Mouse (Mus musculus): ENCODE data around the gene Dgkh. TPM values are rescaled to one million over a fixed set of nuclear protein-coding genes. Genes with fewer than 3 reads are reported as not detected.
A peak's percentile ranks its signal among the peaks of the same experiment; 100 is the strongest.

The Dgkh gene
- polyA plus RNA-seq, 1 experiment from 2014 or later, result 1.2 TPM

DNA sequence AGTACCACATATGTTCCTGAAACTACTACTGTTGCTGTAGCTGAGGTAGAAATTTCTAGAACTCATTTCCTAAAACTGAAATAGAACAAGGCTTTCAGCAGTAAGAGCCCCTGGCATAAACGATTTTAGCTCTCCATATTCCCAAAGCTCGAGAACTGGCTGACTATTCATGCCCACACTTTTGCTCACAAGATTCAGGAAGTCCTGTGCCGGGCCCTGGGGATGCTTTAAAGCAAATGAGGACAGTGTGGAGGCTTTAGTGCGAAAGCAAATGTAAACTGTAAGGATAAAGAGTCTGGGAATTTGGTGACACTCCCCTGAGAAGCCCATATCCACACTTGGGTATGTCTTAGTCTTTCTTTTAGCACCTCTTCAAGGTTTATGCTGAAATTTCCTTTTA is 40.0 kb downstream of the Dgkh start:
- H3K4me2 ChIP-seq, result no peak overlapping the region
- H3K27ac ChIP-seq (ENCODE audit: low read depth, low read length), result no peak overlapping the region
- H3K27me3 ChIP-seq (replicated peaks; ENCODE audit: control insufficient read depth, insufficient read depth, low read length), result no peaks in the 10 kb centered on the region
- WGBS, result 63% methylated on average over 4 of the region's 4 CpGs
- ATAC-seq (replicated peaks; ENCODE audit: low FRiP score), result no peak
- no peaks in the 10 kb centered on the region for H3K9me3 ChIP-seq (ENCODE audit: control insufficient read depth, low read length)
- H3K4me3 ChIP-seq (ENCODE audit: low read depth, low read length), result no peak overlapping the region
- no peak overlapping the region for H3K9ac ChIP-seq (ENCODE audit: low read depth, low read length)
- no peaks in the 10 kb centered on the region for H3K4me1 ChIP-seq (replicated peaks; ENCODE audit: control insufficient read depth, insufficient read depth, low read length)
- no peaks in the 10 kb centered on the region for H3K36me3 ChIP-seq (ENCODE audit: control insufficient read depth, insufficient read depth, low read length)
- no peak for DNase-seq (ENCODE audit: low spot score)

DNA sequence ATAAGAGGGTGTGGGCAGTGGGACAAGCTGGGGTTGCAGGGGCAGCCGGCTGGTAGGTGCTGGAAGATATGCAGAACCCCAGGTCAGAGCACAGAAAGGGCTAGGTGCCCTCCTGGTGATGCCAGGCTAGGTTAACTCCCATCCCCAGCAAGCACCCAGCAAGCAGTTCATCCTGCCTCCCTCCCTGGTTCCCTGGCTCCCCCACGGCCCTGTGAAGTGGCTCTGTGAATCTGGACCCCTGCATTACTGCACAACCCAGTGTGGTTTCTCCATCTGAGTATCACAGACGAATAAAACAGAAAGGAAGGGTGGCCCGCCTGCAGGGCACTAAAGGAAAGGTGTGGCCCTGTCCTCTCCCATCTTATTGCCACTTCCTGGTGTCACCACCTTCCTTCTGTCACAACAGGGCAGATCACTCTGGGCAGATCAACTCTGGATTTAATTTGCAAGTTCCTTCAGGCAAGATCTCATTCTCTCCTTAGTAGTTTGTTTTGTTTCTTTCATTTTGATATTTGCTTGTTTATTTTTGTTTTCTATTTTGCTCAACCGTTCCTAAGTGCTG is 40.6 kb downstream of the Dgkh start:
- WGBS, result 52% methylated on average over 5 of the region's 5 CpGs

DNA sequence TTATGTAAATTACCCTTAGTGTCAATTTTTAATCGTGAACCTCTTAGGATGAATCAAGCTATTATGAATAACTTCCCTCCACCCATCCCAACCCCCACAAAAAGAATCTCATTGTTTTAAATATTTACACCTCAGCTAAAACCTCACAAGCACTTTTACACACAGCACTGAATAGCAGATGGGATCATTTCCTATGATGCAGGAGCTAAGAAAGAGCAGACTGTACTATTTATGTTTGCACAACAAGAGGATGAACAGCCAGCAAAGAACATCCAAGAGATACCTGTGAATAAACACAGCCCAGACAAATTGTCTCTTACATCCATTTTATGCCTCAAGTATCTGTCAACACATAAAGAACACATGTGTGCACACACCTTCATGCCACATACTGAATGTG is 41.7 kb downstream of the Dgkh start:
- Histone ChIP-seq H3K4me1 (replicated peaks; ENCODE audit: control insufficient read depth, insufficient read depth, low read length) (no peaks in the 10 kb centered on the region), H3K9me3 (ENCODE audit: control insufficient read depth, low read length) (no peaks in the 10 kb centered on the region), H3K4me3 (ENCODE audit: low read depth, low read length) (no peak overlapping the region), H3K27me3 (replicated peaks; ENCODE audit: control insufficient read depth, insufficient read depth, low read length) (no peaks in the 10 kb centered on the region), H3K27ac (ENCODE audit: low read depth, low read length) (no peak overlapping the region), H3K9ac (ENCODE audit: low read depth, low read length) (no peak overlapping the region), H3K4me2 (no peak overlapping the region), H3K36me3 (ENCODE audit: control insufficient read depth, insufficient read depth, low read length) (no peaks in the 10 kb centered on the region)
- no peak for DNase-seq (ENCODE audit: low spot score)
- 79% methylated on average over 1 of the region's 1 CpGs for WGBS
- no peak for ATAC-seq (replicated peaks; ENCODE audit: low FRiP score)

More for the DNA sequence above, 40.6 kb downstream of the Dgkh start:
- Histone ChIP-seq H3K27ac (ENCODE audit: low read depth, low read length) (no peak overlapping the region), H3K4me3 (ENCODE audit: low read depth, low read length) (no peak overlapping the region), H3K9ac (ENCODE audit: low read depth, low read length) (no peak overlapping the region), H3K27me3 (replicated peaks; ENCODE audit: control insufficient read depth, insufficient read depth, low read length) (no peaks in the 10 kb centered on the region), H3K9me3 (ENCODE audit: control insufficient read depth, low read length) (no peaks in the 10 kb centered on the region), H3K36me3 (ENCODE audit: control insufficient read depth, insufficient read depth, low read length) (no peaks in the 10 kb centered on the region), H3K4me2 (no peak overlapping the region), H3K4me1 (replicated peaks; ENCODE audit: control insufficient read depth, insufficient read depth, low read length) (no peaks in the 10 kb centered on the region)
- peak; percentile 25 for DNase-seq (ENCODE audit: low spot score)
- ATAC-seq (replicated peaks; ENCODE audit: low FRiP score), result no peak

DNA sequence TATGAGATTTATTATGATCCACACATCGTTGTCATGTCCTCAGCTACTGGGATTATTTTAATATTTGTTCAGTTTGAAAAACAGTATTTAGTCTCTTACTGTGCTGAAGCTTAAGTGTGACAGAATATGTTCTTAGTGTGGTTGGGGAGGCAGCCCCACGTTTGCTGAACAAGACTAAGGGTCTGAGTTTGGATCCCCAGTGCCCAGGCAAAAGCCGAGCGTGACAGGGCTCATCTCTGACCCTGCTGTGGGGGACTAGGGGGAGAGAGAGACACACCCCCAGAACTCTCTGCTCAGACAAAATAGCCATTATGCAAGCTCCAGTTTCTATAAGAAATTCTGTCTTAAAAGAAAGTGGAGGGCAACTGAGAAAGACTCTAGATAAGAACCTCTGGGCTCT is 42.2 kb downstream of the Dgkh start:
- ATAC-seq (replicated peaks; ENCODE audit: low FRiP score) (no peak), DNase-seq (ENCODE audit: low spot score) (no peak)
- Histone ChIP-seq H3K9ac (ENCODE audit: low read depth, low read length) (no peak overlapping the region), H3K36me3 (ENCODE audit: control insufficient read depth, insufficient read depth, low read length) (no peaks in the 10 kb centered on the region), H3K4me1 (replicated peaks; ENCODE audit: control insufficient read depth, insufficient read depth, low read length) (no peaks in the 10 kb centered on the region), H3K27ac (ENCODE audit: low read depth, low read length) (no peak overlapping the region), H3K4me2 (no peak overlapping the region), H3K4me3 (ENCODE audit: low read depth, low read length) (no peak overlapping the region), H3K9me3 (ENCODE audit: control insufficient read depth, low read length) (no peaks in the 10 kb centered on the region), H3K27me3 (replicated peaks; ENCODE audit: control insufficient read depth, insufficient read depth, low read length) (no peaks in the 10 kb centered on the region)
- WGBS, result 84% methylated on average over 4 of the region's 4 CpGs

DNA sequence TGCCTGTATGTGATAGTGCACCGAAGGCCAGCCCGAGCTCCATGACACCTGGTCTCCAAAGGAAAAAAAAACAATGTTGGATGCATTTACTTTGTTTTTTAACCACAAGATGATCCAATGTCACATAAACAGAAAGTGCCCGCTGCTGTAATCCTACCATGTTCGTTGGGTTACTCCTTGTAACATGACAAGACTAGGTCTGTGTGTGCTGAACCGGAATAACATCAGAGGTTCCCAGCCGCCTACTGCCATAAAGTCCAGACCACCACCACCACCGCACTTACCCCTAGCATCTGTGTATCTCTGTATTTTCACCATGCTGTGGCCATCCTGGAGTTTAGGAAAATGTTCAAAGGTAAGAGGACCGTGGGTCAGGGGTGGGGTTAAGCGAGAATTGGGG is 42.6 kb downstream of the Dgkh start:
- no peak overlapping the region for H3K9ac ChIP-seq (ENCODE audit: low read depth, low read length)
- no peaks in the 10 kb centered on the region for H3K27me3 ChIP-seq (replicated peaks; ENCODE audit: control insufficient read depth, insufficient read depth, low read length)
- no peak overlapping the region for H3K27ac ChIP-seq (ENCODE audit: low read depth, low read length)
- H3K9me3 ChIP-seq (ENCODE audit: control insufficient read depth, low read length), result no peaks in the 10 kb centered on the region
- H3K4me3 ChIP-seq (ENCODE audit: low read depth, low read length), result no peak overlapping the region
- 91% methylated on average over 9 of the region's 9 CpGs for WGBS
- no peaks in the 10 kb centered on the region for H3K4me1 ChIP-seq (replicated peaks; ENCODE audit: control insufficient read depth, insufficient read depth, low read length)
- no peak overlapping the region for H3K4me2 ChIP-seq
- DNase-seq (ENCODE audit: low spot score), result peak; percentile 23
- no peaks in the 10 kb centered on the region for H3K36me3 ChIP-seq (ENCODE audit: control insufficient read depth, insufficient read depth, low read length)
- ATAC-seq (replicated peaks; ENCODE audit: low FRiP score), result no peak

DNA sequence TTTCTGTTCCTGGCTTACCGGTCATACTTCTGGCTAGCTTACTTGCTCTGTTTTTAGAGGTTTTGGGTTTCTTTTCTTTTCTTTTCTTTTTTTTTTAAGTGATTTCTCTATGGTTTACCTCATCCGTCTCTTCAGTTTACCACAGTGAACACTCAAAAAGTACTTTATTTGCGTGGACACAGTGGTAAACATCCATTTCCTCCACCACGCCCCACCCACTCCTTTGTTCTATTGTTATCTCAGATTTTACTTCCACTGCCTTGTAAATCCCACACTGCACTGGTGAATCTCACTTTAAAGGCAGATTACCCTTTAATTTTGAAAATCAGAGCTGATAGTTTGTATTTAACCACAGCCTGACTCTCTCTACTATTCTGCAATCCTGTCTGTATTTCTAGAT is 44.9 kb downstream of the Dgkh start:
- 62% methylated on average over 4 of the region's 4 CpGs for WGBS
- H3K4me1 ChIP-seq (replicated peaks; ENCODE audit: control insufficient read depth, insufficient read depth, low read length), result peaks cover 4% of the 10 kb centered on the region
- DNase-seq (ENCODE audit: low spot score) (no peak), ATAC-seq (replicated peaks; ENCODE audit: low FRiP score) (no peak)
- H3K9ac ChIP-seq (ENCODE audit: low read depth, low read length), result no peak overlapping the region
- no peaks in the 10 kb centered on the region for H3K27me3 ChIP-seq (replicated peaks; ENCODE audit: control insufficient read depth, insufficient read depth, low read length)
- no peak overlapping the region for H3K27ac ChIP-seq (ENCODE audit: low read depth, low read length)
- no peaks in the 10 kb centered on the region for H3K36me3 ChIP-seq (ENCODE audit: control insufficient read depth, insufficient read depth, low read length)
- H3K4me3 ChIP-seq (ENCODE audit: low read depth, low read length), result no peak overlapping the region
- no peaks in the 10 kb centered on the region for H3K9me3 ChIP-seq (ENCODE audit: control insufficient read depth, low read length)
- H3K4me2 ChIP-seq, result no peak overlapping the region

DNA sequence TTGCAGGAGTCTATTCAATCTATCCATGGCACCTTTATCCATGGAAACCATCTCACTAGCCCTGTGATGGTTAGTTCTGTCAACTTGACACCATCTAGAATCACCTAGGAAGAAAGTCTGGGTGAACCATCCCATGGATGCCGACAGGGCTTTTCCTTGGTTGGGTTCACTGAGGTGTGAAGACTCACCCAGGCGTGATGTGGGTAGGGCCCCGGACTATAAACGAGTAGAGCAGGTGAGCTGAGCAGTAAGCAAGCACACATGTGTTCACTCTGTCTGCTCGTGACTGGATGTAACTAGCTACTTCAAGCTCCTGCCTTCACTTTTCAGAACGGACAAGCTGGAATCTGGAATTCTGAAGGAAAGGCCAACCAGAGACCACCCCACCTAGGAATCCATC is 45.9 kb downstream of the Dgkh start:
- ATAC-seq (replicated peaks; ENCODE audit: low FRiP score) (no peak), DNase-seq (ENCODE audit: low spot score) (no peak)
- Histone ChIP-seq H3K4me2 (no peak overlapping the region), H3K36me3 (ENCODE audit: control insufficient read depth, insufficient read depth, low read length) (no peaks in the 10 kb centered on the region), H3K27me3 (replicated peaks; ENCODE audit: control insufficient read depth, insufficient read depth, low read length) (no peaks in the 10 kb centered on the region), H3K4me1 (replicated peaks; ENCODE audit: control insufficient read depth, insufficient read depth, low read length) (peaks cover 4% of the 10 kb centered on the region), H3K27ac (ENCODE audit: low read depth, low read length) (no peak overlapping the region), H3K9me3 (ENCODE audit: control insufficient read depth, low read length) (no peaks in the 10 kb centered on the region), H3K4me3 (ENCODE audit: low read depth, low read length) (no peak overlapping the region), H3K9ac (ENCODE audit: low read depth, low read length) (no peak overlapping the region)
- WGBS, result 92% methylated on average over 6 of the region's 6 CpGs

DNA sequence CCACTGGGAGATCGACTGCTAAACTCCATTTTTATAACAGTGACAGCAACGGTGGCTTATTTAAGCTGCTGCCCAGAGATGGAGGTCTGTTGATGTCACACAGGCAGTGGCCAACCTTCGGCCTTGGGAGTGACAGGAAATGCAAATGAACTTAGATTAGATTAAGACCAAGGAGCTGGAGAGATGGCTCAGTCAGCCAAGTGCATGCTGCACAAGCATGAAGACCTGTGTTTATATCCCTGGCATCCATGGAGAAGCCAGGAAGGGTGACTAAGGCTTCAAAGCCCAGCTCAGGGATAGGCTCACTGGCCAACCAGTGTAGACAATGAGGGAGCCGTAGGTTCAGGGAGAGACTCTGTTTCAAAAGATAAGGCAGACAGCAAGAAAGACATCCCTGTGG is 48.4 kb downstream of the Dgkh start:
- no peak overlapping the region for H3K4me3 ChIP-seq (ENCODE audit: low read depth, low read length)
- no peak overlapping the region for H3K9ac ChIP-seq (ENCODE audit: low read depth, low read length)
- H3K9me3 ChIP-seq (ENCODE audit: control insufficient read depth, low read length), result no peaks in the 10 kb centered on the region
- H3K27ac ChIP-seq (ENCODE audit: low read depth, low read length), result no peak overlapping the region
- no peak overlapping the region for H3K4me2 ChIP-seq
- H3K36me3 ChIP-seq (ENCODE audit: control insufficient read depth, insufficient read depth, low read length), result no peaks in the 10 kb centered on the region
- no peak; the same call in 1 of the 2 replicates for ATAC-seq (replicated peaks; ENCODE audit: low FRiP score)
- peaks cover 4% of the 10 kb centered on the region for H3K4me1 ChIP-seq (replicated peaks; ENCODE audit: control insufficient read depth, insufficient read depth, low read length)
- no peaks in the 10 kb centered on the region for H3K27me3 ChIP-seq (replicated peaks; ENCODE audit: control insufficient read depth, insufficient read depth, low read length)
- DNase-seq (ENCODE audit: low spot score), result no peak
- WGBS, result 38% methylated on average over 4 of the region's 4 CpGs

DNA sequence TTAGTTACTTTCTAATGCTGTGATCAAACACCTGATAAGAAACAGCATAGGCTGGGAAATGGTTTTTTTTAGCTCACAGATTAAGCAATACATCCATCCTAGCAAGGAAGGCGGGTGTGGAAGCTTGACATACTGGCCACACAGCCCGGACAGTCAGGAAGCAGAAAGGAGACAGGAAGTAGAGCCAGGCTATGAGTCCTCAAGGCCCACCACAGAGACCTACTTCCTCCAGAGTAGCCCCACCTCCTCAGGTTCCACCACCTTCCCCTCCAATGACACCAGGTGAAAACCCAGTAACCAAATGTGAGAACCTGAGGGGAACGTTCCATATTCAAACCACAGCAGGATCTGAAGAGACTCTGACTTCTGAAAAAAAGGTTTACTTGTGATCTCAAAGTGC is 53.6 kb downstream of the Dgkh start:
- DNase-seq (ENCODE audit: low spot score) (no peak), ATAC-seq (replicated peaks; ENCODE audit: low FRiP score) (no peak)
- no peak overlapping the region for H3K27ac ChIP-seq (ENCODE audit: low read depth, low read length)
- peak overlapping the region; percentile 18; the same call in 1 of the 2 replicates for H3K4me2 ChIP-seq
- no peaks in the 10 kb centered on the region for H3K9me3 ChIP-seq (ENCODE audit: control insufficient read depth, low read length)
- H3K4me3 ChIP-seq (ENCODE audit: low read depth, low read length), result no peak overlapping the region
- H3K9ac ChIP-seq (ENCODE audit: low read depth, low read length), result no peak overlapping the region
- H3K27me3 ChIP-seq (replicated peaks; ENCODE audit: control insufficient read depth, insufficient read depth, low read length), result no peaks in the 10 kb centered on the region
- WGBS, result 36% methylated on average over 3 of the region's 3 CpGs
- no peaks in the 10 kb centered on the region for H3K36me3 ChIP-seq (ENCODE audit: control insufficient read depth, insufficient read depth, low read length)
- H3K4me1 ChIP-seq (replicated peaks; ENCODE audit: control insufficient read depth, insufficient read depth, low read length), result no peaks in the 10 kb centered on the region
